Mouse (Mus musculus): Measurements from ENCODE around the gene Rhbdl1.

DNA sequence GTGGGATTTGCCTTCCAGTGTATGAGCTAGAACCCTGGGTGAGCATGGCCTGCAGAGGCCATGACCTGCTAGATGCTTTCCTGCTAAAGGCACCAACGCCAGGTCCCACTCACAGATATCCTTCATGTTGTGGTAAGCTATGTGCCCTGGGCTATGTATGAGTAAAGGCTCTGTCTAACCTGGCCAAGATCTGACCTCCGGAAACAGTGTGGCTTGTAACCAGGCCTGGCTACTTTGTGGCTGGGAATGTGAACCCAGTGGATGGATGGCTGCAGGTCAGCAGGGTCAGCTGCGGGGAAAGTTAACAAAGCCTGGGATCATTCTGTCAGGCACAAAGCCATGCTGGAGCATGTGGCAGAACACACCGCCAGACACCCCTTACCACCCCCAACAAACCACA lies 44.6 kb upstream of the Rhbdl1 start:
- no peak for TF ChIP-seq POLR2A (IDR thresholded peaks at IDR 0.05; ENCODE audit: low read depth, low read length)
- no peak for TF ChIP-seq CTCF (conservative IDR thresholded peaks at IDR 0.05; ENCODE audit: insufficient read depth, insufficient read length, low read depth, low read length)
